Mouse (Mus musculus): ENCODE results near the gene Fbln1.

Fbln1 gene

DNA sequence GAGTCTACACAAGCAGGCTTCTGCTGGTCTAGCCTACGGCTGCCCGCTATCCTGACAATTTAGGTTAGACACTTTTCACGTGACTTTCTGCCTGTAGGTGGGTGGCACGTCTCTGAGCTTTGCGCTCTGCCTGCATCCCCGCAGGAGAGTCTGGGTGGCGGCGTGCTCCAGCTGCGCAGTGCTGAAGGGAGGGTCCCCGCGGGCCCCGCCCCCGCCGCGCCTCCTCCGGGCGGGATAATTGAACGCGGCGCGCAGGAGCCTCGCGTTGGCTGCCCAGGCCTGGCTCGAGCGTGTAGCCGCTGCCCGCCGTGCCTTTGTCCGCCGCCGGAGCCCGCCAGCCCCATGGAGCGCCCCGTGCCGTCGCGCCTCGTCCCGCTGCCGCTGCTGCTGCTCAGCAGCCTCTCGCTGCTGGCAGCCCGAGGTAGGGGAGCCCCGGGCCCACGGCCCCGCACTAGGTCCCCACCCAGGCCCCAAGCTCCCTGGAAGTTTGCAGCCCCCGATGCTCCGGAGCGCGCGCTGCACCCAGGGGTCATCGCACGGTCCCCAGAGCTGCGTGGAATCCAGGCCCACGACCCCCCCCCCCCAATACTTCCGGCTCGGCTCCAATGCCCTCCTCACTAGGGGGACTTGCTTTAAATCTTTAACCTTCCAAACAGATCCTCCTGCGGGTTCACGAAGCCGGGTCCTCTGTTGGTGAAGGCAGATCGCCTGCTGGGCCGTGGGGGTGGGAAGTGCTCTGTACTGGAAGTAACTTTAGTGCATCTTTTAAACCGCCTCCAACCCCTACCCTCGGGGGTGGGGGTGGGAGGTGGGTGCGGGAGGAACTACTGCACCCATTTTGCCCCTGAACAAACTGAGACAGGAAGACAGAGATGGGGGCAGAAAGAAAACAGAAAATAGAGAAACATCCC, at the start of gene Fbln1:
Gene Fbln1 (plus strand): TSS at position 158 of the 911 bp plus-strand sequence.
- peak; percentile 77 to 85 for DNase-seq (ENCODE audit: low spot score in 2 of 2)

DNA sequence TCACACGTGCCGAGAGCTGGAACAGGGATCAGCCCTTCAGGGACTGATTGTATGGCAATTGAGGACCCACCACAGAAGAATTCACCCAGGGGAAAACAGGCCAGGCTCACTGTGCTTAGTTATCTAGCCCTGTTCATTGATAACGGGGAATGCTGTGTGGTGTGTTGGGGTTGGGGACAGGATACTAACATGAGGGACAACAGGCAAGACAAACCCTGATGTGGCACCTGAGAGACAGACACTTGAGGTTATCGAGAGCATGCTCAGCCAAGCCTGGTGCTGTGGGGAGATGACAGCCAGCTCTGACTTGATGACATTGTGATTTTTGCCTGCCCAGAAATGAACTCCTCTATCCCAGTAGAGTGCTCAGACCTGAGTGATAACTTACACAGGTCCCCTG, 49.6 kb upstream of the Fbln1 start:
- no peak for DNase-seq (ENCODE audit: low spot score in 2 of 2)

DNA sequence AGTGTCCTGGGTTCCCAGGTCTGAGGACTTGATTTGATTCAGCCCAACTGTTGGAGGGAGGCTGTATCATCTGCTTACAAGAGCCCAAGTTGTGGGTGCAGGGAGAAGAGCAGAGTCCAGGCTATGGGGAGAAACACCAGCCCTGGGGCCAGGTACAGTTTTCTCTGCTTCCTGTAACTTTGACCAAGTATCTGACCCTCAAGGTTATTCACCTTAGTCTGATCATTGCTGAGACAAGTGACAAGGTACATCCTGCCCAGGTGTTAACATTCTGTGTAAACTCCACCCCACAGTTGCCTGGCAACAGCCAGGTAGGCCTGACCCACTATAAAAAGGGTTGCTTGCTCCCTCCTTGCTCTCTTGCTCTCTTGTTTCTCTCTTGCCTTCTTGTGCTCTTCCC, 44.3 kb upstream of the Fbln1 start:
- no peak for DNase-seq (ENCODE audit: low spot score in 2 of 2)

DNA sequence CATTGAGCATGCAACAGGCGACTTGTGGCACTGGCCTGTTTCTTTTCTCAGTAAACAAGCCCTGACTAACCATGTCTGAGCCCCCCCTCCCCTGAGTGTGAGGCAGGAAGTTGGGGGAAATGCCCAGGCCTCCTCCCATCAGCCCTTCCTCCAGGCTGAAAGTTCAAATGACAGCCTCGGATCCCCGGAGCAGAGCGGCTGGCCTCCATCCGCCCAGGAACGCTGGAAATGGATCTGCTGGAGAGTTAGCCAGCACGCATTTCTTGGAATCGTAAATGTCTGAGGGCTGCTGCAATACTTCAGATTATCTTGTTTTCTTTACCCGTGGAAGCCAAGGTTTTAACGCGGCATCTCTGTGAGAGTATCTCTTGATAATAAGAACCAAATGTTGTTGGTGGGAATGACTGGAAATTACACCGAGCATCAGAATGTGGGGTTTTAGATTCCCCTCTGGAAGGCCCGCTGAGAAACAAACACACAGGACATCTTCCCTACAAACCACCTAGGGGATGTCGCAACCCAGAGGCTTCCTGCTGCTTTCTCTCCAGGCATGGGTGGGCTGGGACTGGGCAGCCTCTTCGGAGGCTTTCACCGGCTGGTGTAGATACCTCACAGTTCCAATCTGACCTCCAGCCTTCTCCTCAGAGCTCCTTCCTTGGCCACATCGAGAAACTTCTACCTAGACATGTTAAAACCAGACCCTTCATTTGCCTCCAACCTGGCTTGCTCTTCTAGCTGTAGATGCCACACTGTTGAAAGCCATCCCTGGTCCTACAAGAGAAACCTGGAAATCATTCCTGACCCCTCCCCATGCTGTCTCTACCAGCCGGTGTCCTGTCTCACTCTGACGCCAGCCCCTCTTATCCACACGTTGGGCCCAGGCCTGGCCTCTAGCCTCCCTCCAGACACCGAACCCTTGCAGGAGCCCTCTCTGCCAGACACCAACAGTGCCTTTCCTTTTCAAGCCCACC, 42.8 kb upstream of the Fbln1 start:
- peak; percentile 73 to 85 for DNase-seq (ENCODE audit: low spot score in 2 of 2)

DNA sequence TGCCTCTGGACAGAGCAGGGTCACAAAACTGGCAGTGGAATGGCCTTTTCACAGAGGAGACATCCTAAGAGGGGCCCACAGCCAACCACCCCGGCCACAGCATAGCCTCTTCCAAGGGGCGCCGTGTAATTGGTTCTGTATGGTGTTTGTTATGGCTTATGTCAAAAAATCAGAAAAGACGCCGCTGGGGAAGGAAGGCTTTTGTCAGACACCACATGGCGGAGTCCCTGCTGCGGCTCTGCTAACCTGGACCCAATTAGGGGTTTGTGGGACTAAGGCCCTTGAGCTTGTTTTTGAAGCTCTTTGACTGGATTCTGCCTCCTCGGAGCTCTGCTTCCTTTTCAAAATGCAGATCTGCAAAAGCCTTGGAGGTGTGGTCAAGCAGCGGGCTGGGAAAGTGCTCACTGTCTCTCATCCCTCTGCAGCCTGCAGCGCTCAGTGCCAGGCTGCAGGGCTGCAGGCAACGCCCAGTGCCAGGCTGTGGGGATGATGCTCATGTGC, 39.3 kb upstream of the Fbln1 start:
- DNase-seq (ENCODE audit: low spot score in 2 of 2), result no peak

DNA sequence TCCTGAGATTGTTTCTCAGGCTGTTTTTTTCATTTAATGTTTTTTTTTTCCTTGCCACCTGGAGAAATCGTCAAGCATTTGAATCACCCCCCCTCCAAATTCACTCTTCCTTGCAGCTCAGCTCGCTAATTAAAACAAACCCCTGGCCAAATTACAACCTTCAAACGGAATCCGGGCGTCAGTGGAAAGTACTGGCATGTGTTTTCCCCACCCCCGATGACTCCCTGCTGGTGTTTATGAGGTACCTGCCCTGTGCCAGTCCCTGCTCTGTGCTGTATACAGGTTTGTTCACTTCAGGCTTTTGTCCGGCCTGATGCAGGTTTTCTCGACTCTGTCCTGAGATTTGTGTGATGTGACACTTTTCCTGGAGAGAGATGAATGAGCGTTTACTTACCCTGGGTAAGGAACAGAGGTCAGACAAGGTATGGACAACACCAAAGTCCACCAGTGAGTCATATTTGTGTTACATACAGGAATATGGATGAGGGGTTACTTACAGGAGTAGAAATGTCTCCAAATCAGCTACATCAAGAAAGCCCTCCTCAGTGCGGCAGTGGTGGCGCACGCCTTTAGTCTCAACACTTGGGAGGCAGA, 38.6 kb upstream of the Fbln1 start:
- DNase-seq (ENCODE audit: low spot score in 2 of 2), result no peak

GRCm38 (mm10) chr15:85172054-85172453, 33.7 kb upstream of the Fbln1 start:
- peak in 1 of 2 experiments; percentile 77 for DNase-seq (ENCODE audit: low spot score in 2 of 2)

- no peak for DNase-seq (ENCODE audit: low spot score in 2 of 2)
Measured at GRCm38 (mm10) chr15:85173425-85173824, 32.3 kb upstream of the Fbln1 start.

DNA sequence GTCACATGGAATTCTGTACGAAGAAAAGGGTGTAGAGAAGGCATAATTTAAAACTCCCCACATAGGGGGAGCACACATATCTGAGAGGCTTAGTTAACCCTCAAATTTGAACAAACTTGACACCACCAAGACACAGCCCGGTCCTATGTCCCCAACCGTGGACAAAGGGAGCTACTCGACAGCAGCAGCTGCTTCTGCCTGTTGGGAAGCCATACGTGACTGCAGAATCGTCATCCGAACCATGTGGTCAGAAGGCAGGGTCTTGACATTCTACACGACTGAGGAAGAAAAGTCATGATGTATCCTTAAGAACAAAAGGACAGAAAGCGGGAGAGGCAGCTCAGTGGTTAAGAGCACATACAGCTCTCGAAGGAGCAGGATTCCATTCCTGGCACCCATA, 31.7 kb upstream of the Fbln1 start:
- no peak for DNase-seq (ENCODE audit: low spot score in 2 of 2)

DNA sequence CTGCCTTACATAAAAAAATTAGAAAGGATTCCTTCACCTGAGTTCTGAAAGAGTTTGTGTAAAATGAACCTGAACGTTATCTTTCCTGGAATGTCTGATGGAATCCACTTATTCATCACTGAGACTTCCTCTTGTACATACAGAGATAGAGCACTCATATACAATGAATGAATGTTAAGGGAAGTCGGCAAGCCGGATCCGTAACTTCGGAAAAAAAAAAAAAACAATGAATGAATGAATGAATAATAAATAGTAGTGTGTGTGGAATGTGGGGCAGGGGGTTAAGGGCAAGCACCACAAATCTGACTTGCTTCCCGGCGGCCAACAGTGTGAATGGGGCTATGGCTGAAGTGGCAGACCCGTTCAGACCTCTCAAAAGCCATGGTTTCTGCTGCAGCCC, 28.2 kb upstream of the Fbln1 start:
- peak in 1 of 2 experiments; percentile 71 for DNase-seq (ENCODE audit: low spot score in 2 of 2)

DNA sequence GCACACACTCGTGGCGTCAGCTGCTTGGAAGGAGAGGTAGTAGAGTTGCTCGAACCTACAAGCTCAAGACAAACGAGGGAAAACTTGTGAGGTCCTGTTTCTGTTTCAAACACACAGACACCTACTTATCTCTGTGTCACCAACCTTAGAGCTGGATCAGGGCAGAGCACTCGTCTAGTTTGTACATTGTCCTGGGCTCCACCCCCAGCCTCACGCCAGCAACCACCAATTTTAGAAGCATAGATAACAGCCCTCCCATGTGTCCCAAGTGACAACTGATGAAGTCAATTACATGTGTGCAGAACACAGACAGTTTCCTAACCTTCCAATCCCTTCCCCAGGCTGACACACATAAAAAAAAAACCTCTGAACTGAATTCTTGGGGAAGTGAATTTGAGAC, 27.6 kb upstream of the Fbln1 start:
- no peak for DNase-seq (ENCODE audit: low spot score in 2 of 2)

GRCm38 (mm10) chr15:85179528-85180180, 26.1 kb upstream of the Fbln1 start:
- no peak for DNase-seq (ENCODE audit: low spot score in 2 of 2)

DNA sequence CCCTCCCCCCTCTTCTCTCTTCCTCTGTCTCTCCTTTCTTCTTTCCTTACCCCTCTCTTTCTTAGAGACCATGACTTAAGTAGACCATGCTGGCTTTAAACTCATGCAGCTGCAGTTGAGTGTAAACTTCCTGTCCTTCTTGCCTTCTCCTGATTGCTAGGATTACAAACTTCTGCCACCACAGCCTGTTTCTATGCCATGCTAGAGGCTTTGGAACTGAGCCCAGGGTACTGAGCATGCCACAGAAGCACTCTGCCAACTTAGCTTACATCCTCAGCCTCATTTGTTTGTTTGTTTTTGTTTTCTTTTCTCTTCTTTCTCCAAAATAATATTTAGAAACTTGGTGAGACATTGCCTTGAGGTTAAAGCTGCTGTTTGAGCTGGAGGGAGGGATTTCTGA, 25.4 kb upstream of the Fbln1 start:
- no peak for DNase-seq (ENCODE audit: low spot score in 2 of 2)

DNA sequence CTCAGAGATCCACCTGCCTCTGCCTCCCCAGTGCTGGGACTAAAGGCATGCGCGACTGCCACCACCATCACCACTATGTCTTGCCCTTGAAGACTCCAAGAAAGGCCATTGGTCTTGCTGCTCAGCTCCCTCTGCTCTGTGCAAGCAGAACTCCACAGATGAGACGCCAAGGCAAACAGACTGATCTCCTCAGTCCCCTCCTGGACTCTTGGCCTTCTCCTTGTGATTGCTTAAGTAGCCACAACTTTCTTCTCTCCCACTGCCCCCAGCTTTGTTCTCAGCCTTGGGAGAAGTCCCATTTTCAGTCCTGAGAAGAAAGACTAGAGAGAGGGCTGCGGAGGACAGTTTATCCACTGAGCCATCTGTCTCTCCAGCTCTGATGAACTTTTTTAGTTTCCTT, 23.7 kb upstream of the Fbln1 start:
- DNase-seq (ENCODE audit: low spot score in 2 of 2), result no peak

DNA sequence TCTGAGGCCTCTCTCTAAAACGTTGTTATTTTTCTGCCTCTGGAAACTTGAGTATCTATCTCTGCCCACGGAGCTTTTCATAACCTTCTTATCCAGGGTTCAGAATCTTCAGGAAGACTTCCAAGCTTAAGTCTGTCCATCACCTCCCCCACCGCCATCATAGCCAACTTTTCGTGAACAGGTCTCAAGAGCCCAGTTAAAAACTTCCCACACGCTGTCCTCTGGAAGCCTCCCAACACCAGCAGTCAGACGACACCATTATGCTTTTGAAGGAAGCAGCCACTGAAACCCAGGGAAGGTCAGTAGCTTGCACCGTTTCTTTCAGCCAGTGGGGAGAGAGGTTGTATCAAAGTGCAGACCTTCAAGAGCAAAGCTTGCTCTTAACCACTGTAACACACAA, 18.8 kb upstream of the Fbln1 start:
- no peak for DNase-seq (ENCODE audit: low spot score in 2 of 2)

DNA sequence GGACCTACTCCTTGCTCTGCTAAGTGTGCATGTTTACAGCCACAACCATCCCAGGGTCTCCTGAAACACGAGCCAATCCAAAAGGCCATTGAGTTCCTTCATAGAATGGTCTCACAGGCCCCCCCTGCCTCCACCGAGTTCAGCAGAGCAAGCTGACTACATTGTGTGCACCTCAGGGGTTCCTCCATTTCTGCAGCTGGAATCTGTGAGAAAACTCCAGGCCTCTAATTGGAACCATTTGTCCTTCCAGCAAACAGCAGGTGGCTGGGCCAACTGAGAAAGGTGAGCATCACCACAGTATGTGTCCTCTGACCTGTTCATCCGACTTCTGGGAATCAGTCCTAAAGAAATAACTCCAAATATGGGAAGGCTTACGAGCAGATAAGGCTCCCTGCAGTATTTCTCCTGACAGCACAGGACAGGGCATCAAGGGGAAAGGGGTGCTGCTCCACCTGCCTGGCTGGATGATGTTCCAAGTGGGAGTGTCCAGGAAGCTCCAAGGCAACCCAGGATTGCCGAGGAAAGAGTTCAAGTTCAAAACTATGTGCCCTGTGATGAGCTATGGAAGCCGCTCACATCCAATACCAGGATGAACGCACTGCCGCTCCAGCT, 17.5 kb upstream of the Fbln1 start:
- DNase-seq (ENCODE audit: low spot score in 2 of 2), result no peak

- DNase-seq (ENCODE audit: low spot score in 2 of 2), result no peak
Measured at GRCm38 (mm10) chr15:85200446-85201289, 5.1 kb upstream of the Fbln1 start.

DNA sequence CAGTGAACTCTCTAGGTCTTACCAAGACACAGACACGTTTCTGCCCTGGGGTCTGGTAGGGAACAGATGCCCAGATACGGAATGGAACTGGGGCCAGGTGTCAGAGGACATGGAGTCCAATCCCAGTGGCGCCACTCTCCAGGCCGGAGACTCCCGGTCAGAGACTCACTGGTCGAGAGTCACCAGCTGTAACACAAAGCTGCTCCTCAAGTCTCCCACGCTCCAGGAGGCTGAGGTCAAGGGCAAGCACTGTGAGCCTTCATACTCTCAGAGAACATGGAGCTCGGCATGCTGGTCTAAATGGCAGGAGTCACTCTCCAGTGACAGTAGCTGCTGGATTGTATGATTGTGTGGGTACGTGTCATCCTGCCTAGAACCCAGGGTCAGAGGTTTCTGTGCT, 3.5 kb upstream of the Fbln1 start:
- no peak for DNase-seq (ENCODE audit: low spot score in 2 of 2)

- no peak for DNase-seq (ENCODE audit: low spot score in 2 of 2)
Measured at GRCm38 (mm10) chr15:85202787-85203186, 3.0 kb upstream of the Fbln1 start.

DNA sequence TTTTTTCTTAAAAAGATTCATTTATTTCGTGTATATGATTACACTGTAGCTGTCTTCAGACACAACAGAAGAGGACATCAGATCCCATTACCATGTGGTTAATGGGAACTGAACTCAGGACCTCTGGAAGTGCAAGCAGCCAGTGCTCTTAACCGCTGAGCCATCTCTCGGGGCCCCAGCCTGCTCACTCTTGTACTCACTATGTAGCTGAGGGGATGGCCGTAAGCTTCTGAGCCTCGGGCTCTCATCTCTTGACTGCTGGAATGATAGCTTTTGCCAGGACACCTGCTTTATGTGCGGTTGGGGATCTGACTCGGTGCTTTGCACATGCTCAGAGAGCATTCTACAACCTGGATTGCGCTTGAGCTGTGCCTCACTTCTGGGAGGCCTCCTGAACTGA, 1.4 kb upstream of the Fbln1 start:
- DNase-seq (ENCODE audit: low spot score in 2 of 2), result no peak

Data from urinary bladder, postnatal 4 days (tissue).